Mouse (Mus musculus) embryonic facial prominence, embryonic 10.5 days (tissue): ENCODE measurements around the gene Sept1. TPM values are rescaled to one million over a fixed set of nuclear protein-coding genes. Genes with fewer than 3 reads are reported as not detected.
A peak's percentile ranks its signal among the peaks of the same experiment; 100 is the strongest.

Experiments
- DNase-seq: peaks from one replicate; pipeline ENCODE4 v3.0.0-alpha.2; 2017; ENCODE audit warnings: low spot score
- H3K27ac ChIP-seq: fragments of 300-500 bp; sonication (generic); replicated peaks from 2 replicates; pipeline ENCODE4 v1.5.1; 2016; ENCODE audit warnings: mild to moderate bottlenecking
- H3K27me3 ChIP-seq: fragments of 300-500 bp; sonication (generic); replicated peaks from 2 replicates; pipeline ENCODE4 v1.6.1; 2016; ENCODE audit warnings: low read depth, mild to moderate bottlenecking; ENCODE audit not compliant: poor library complexity, severe bottlenecking
- H3K36me3 ChIP-seq: fragments of 300-500 bp; sonication (generic); replicated peaks from 2 replicates; pipeline ENCODE4 v1.6.1; 2016; ENCODE audit warnings: mild to moderate bottlenecking, moderate library complexity
- H3K4me1 ChIP-seq: fragments of 300-500 bp; sonication (generic); 2 replicates; pipeline ENCODE4 v1.6.1; 2016
- H3K4me3 ChIP-seq: fragments of 300-500 bp; sonication (generic); 2 replicates; pipeline ENCODE4 v1.5.1; 2016; ENCODE audit warnings: mild to moderate bottlenecking, moderate library complexity
- H3K9me3 ChIP-seq: fragments of 300-500 bp; sonication (generic); 2 replicates; pipeline ENCODE4 v1.6.1; 2016; ENCODE audit warnings: mild to moderate bottlenecking
- WGBS: fragments of 180-500 bp; shearing (Covaris S2); methylation state at CpG from one replicate; pipeline ENCODE4 v1.1.7; 2016; 5-methylcytosine and 5-hydroxymethylcytosine counted together
- polyA plus RNA-seq: library from polyadenylated mRNA; unstranded; fragments of >200 nt; fragmentation: Nextera tagmentation; extraction: Ambion mirVana; gene quantifications from 2 replicates; pipeline ENCODE4 v1.2.1, GENCODE M21; 2016

Sept1 gene
- polyA plus RNA-seq, 1 experiment from 2014 or later: 27.3 TPM

DNA sequence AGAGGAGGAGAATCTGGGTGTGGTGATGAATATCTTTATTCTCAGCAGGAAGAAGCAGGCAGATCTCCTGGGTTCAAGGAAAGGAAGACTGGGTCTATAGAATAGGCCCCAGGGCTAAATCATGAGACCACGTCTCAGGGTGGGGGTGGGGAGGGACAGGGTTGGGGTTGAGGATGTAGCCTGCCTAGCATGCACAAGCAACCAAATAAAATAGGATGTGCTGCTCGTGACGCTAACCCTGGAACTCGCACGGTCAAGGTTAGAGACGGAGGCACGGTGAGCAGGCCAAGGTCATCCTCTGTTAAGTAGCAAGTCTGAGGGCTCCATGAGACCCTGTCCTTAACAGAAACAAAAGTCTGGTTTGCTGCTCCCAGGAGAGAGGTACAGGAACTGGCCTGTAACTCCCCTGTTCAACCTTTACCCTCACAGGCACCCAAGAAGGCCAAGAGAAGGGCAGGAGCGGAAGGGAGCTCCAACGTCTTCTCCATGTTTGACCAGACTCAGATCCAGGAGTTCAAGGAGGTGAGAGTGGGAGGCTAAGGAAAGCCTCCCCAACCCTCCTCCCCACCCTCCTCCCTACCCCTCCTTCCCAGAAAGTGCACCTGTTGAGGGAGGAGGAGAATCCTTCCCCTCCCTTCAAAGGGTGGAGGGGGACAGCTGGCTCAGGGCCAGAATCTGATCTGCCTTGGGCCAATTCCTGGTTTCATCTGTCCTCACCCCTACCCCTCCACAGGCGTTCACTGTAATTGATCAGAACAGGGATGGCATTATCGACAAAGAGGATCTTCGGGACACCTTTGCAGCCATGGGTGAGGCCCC lies 20.3 kb downstream of the Sept1 start:
- peaks cover 28% of the 10 kb centered on the region for H3K27me3 ChIP-seq
- H3K36me3 ChIP-seq: no peaks in the 10 kb centered on the region
- no peak overlapping the region for H3K4me3 ChIP-seq
- no peak overlapping the region for H3K27ac ChIP-seq
- no peak for DNase-seq
- peaks cover 34% of the 10 kb centered on the region for H3K4me1 ChIP-seq
- no peaks in the 10 kb centered on the region for H3K9me3 ChIP-seq
- WGBS: 91% methylated on average over 12 of the region's 12 CpGs

- 74% methylated on average over 5 of the region's 5 CpGs for WGBS
- Histone ChIP-seq H3K27me3 (peaks cover 28% of the 10 kb centered on the region), H3K4me3 (no peak overlapping the region), H3K27ac (no peak overlapping the region), H3K4me1 (peaks cover 49% of the 10 kb centered on the region), H3K9me3 (no peaks in the 10 kb centered on the region), H3K36me3 (0 out of 2 replicates have a peak, but pooled peaks cover 4% of the 10 kb centered on the region)
- no peak for DNase-seq
Observed at GRCm38 (mm10) chr7:127211014-127211745, 21.8 kb downstream of the Sept1 start.

GRCm38 (mm10) chr7:127210266-127210665 lies 22.7 kb downstream of the Sept1 start:
- no peak overlapping the region for H3K27ac ChIP-seq
- WGBS: 93% methylated on average over 4 of the region's 4 CpGs
- no peak overlapping the region for H3K4me3 ChIP-seq
- H3K27me3 ChIP-seq: peaks cover 26% of the 10 kb centered on the region
- H3K4me1 ChIP-seq: peaks cover 52% of the 10 kb centered on the region
- H3K36me3 ChIP-seq: peaks cover 6% of the 10 kb centered on the region
- no peaks in the 10 kb centered on the region for H3K9me3 ChIP-seq
- DNase-seq: no peak

- DNase-seq: no peak
Observed at GRCm38 (mm10) chr7:127209851-127210250, 23.1 kb downstream of the Sept1 start.

DNA sequence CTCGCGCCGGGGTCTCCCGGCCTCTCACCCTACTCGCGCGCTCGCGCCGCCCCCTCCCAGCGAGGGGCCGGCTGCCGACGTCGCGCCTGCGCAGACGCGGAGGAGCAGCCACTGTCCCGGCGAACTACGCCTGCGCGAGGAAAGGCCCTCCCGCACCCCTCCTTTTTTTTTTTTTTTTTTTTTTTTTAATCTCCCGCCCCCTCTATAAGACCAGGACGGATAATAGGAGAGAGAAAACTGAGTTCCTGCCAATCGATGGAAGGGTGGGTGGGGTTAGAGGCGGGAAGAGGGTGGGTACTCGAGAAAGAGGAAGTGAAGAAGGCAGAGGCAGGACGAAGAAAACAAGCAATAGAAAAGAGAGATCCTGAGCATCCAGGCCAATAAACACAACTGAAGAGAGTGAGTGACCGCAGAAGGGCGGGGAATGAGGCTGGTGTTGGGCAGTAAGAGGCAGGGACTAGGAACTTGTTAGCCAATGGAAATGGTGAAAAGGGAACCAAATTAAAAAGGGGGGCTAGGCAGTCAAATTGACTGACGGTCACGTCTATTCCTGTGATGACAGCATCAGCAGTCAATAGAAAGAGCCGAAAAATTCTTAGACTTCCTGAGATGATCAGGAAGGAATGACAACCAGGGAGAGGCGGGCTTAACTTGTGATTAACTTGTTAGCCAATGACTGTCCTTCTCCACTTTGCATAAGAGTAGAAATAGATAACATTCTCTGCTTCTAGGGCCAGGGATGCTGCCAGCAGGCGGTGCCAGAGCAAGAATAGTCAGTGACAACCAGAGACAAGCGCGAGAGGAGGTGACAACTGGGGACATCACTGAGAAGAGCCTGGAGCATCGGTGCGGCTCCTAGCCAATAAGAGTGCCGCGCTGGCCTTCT lies 24.1 kb downstream of the Sept1 start, which contains the start of gene Mylpf:
Mylpf (plus strand) TSS at position 338 of the 886 bp plus-strand sequence.
- WGBS: under 1% methylated on average over 44 of the region's 44 CpGs
- Histone ChIP-seq H3K4me3 (peak within 1 kb of the TSS; percentile 74), H3K4me1 (peaks cover 41% of the 10 kb centered on the region), H3K27me3 (peaks cover 11% of the 10 kb centered on the region), H3K9me3 (no peaks in the 10 kb centered on the region), H3K36me3 (peaks cover 18% of the 10 kb centered on the region), H3K27ac (peak within 1 kb of the TSS; percentile 94)
- peak; percentile 97 for DNase-seq

More at GRCm38 (mm10) chr7:127209851-127210250, 23.1 kb downstream of the Sept1 start:
- H3K4me1 ChIP-seq: peaks cover 51% of the 10 kb centered on the region
- H3K4me3 ChIP-seq: peak overlapping the region; percentile 74
- H3K9me3 ChIP-seq: no peaks in the 10 kb centered on the region
- WGBS: 79% methylated on average over 5 of the region's 5 CpGs
- H3K27ac ChIP-seq: peak overlapping the region; percentile 48; the same call in 1 of the 2 replicates
- peaks cover 22% of the 10 kb centered on the region for H3K27me3 ChIP-seq
- H3K36me3 ChIP-seq: peaks cover 11% of the 10 kb centered on the region

- Histone ChIP-seq H3K4me1 (peaks cover 40% of the 10 kb centered on the region), H3K4me3 (peak within 1 kb of the TSS; percentile 74), H3K27ac (peak within 1 kb of the TSS; percentile 94), H3K27me3 (peaks cover 6% of the 10 kb centered on the region), H3K9me3 (no peaks in the 10 kb centered on the region), H3K36me3 (peaks cover 24% of the 10 kb centered on the region)
- under 1% methylated on average over 44 of the region's 44 CpGs for WGBS
- DNase-seq: no peak
Observed at GRCm38 (mm10) chr7:127208295-127208552, 24.7 kb downstream of the Sept1 start, which contains the start of gene Tbc1d10b. Tbc1d10b (minus strand) TSS chr7:127208468.

DNA sequence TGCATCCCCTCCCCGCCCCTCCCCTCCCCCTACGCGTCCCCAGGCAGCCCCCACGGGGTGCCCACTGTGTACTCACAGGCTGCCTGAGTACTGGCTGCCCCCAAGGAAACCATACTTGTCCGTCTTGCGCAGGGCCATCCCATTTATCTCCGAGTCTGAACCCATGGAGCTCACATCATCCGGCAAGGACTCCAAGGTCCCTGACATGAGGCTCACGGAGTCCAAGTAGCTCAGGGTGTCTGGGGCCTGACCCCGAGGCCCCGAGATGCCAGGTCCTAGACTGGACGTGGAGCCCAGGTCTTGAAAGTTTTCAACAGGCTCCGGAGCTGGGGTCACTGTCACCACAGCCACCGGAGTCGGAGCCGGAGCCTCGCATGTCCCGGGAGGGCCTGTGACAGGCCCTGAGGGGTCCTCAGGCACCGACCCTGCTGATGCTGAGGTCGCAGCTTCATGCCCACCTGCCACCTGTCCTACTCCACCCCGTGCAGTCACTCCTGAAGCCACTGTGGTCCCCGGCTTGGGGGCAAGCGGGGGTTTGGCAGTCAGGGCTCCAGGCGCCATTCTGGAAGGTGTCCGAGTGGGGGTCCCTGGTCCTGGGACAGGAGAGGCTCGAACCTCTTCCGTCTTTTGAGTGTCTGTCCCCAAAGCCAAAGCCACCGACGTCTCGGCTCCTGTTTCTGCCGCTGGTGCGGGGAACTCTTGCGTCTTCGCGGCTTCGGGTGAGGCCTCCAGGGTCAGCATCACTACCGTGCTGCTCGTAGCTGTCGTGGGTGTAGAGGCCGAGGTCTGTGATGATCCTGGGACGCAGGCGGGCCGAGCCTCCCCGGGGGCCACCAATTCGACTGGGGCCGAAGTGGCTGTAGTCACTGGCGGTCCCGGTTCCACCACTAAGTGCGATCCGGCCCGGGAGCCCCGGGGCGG lies 25.3 kb downstream of the Sept1 start:
- Histone ChIP-seq H3K9me3 (no peaks in the 10 kb centered on the region), H3K4me3 (peak overlapping the region; percentile 74), H3K36me3 (peaks cover 30% of the 10 kb centered on the region), H3K27ac (peak overlapping the region; percentile 94), H3K4me1 (peaks cover 40% of the 10 kb centered on the region), H3K27me3 (no peaks in the 10 kb centered on the region; the same call in 1 of the 2 replicates)
- peak; percentile 39 for DNase-seq
- under 1% methylated on average over 53 of the region's 53 CpGs for WGBS

DNA sequence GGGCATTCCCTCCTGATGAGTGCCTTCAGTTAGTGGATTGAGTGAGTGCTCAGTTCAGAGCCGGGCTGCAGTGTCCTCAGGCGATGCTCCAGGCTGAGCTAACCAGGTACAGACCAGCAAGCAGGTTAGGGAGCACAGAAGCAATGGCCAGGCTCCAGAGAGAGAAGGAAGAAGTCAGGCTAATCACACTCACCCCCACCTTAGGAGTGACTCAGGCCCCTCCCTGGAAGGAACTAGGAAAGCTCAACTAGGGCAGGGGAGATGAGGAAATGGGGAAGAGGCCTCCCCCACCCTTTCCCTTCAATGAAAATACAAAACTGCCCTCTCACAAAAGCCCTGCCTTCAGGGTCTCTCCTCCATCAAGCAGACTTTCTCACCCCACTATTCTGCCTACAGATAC lies 26.3 kb downstream of the Sept1 start:
- Histone ChIP-seq H3K27ac (0 out of 2 replicates have a peak overlapping the region, but pooled peaks have one; percentile 16), H3K4me1 (peaks cover 40% of the 10 kb centered on the region), H3K36me3 (peaks cover 40% of the 10 kb centered on the region), H3K9me3 (no peaks in the 10 kb centered on the region), H3K4me3 (peak overlapping the region; percentile 74), H3K27me3 (no peaks in the 10 kb centered on the region; the same call in 1 of the 2 replicates)
- DNase-seq: no peak
- 63% methylated on average over 2 of the region's 2 CpGs for WGBS

DNA sequence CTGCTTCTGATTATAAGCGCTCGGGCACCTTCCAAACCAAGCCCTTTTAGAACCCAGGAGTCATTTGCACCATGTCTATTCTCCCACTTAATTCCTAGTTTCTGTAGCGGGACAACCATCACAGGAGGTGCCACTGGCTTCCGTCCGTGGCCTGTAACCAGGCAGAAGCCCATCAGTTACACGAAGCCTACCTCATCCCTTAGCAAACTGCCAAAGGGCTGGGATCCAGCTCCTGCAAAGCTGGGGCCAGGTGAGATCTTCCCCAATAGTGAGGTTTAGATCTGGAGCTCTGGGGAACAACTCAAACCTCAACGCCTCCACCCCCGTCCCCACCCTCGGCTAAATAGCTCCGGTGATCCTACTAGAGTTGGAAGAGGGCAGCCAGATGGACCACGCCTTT lies 36.4 kb downstream of the Sept1 start:
- 59% methylated on average over 11 of the region's 11 CpGs for WGBS
- H3K4me1 ChIP-seq: peaks cover 26% of the 10 kb centered on the region

GRCm38 (mm10) chr7:127195544-127196295 lies 37.2 kb downstream of the Sept1 start, which contains the start of gene Cd2bp2:
Cd2bp2 (minus strand) TSS chr7:127196050.
- H3K9me3 ChIP-seq: no peaks in the 10 kb centered on the region
- under 1% methylated on average over 51 of the region's 51 CpGs for WGBS
- H3K36me3 ChIP-seq: peaks cover 85% of the 10 kb centered on the region

More for the DNA sequence above, 36.4 kb downstream of the Sept1 start:
- DNase-seq: no peak
- H3K27me3 ChIP-seq: no peaks in the 10 kb centered on the region
- H3K36me3 ChIP-seq: peaks cover 85% of the 10 kb centered on the region
- no peaks in the 10 kb centered on the region for H3K9me3 ChIP-seq
- H3K27ac ChIP-seq: peak overlapping the region; percentile 90
- H3K4me3 ChIP-seq: peak overlapping the region; percentile 82

GRCm38 (mm10) chr7:127194633-127195029 lies 38.3 kb downstream of the Sept1 start:
- no peak for DNase-seq
- Histone ChIP-seq H3K4me1 (peaks cover 26% of the 10 kb centered on the region), H3K9me3 (no peaks in the 10 kb centered on the region), H3K36me3 (peaks cover 82% of the 10 kb centered on the region), H3K27me3 (no peaks in the 10 kb centered on the region), H3K4me3 (peak overlapping the region; percentile 82), H3K27ac (peak overlapping the region; percentile 90)
- 83% methylated on average over 7 of the region's 7 CpGs for WGBS

More at GRCm38 (mm10) chr7:127195544-127196295, 37.2 kb downstream of the Sept1 start, which contains the start of gene Cd2bp2:
- Histone ChIP-seq H3K27me3 (no peaks in the 10 kb centered on the region), H3K27ac (peak within 1 kb of the TSS; percentile 90), H3K4me3 (peak within 1 kb of the TSS; percentile 82), H3K4me1 (peaks cover 26% of the 10 kb centered on the region)
- peak; percentile 96 for DNase-seq
